Mouse (Mus musculus): ENCODE data around the gene Hdhd5. TPM values are rescaled to one million over a fixed set of nuclear protein-coding genes. Genes with fewer than 3 reads are reported as not detected.
A peak's percentile ranks its signal among the peaks of the same experiment; 100 is the strongest.

Gene Hdhd5
- total RNA-seq, 2 experiments from 2014 or later: 34.8 to 35.1 TPM

GRCm38 (mm10) chr6:120488647-120489046 lies 42.5 kb downstream of the Hdhd5 start:
- DNase-seq (ENCODE audit: low spot score in 2 of 2): no peak

DNA sequence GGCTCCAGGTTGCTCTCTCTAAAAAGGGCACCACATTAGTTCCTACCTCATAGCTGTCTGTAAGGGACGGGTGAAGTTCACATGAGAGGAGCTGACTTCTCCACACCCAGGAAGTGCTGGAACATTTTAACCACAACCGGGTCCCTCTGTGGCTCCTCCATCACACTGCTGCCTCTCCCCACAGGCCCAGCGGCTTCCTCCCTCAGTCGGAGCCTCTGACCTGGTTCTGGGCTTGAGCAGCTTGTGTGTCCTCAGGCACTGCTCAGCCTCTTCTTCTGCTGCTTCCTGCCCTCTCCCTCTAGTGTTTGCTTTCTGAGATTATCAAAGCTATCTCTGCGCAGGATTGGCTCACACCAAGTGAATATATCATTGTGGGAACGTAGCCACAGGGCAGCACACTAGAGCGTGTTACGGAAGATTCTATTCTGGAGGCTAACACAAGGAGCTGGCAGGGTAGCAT lies 45.0 kb downstream of the Hdhd5 start:
- DNase-seq (ENCODE audit: low spot score in 2 of 2): no peak

- DNase-seq (ENCODE audit: low spot score in 2 of 2): no peak
Observed at GRCm38 (mm10) chr6:120485038-120485437, 46.1 kb downstream of the Hdhd5 start.

GRCm38 (mm10) chr6:120483211-120483626 lies 47.9 kb downstream of the Hdhd5 start:
- DNase-seq (ENCODE audit: low spot score in 2 of 2): no peak

DNA sequence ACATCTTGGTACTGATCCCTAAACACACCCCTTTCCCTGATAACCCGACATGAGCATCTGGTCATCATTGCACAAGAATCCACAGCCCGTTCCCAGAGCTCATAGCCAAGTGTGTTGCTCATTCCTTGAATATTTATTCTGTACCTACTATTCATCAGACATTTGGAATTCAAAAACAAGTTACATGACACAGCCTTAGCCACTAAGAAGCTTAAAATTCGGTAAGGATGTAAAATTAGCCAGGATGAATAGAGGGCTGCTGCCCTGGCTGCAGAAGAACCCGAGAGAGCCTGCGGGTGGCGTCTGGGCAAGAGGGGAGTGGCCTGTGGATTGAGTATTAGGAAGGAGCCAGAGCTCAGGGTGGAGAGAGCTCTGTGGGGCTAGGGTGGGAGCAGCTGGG lies 48.4 kb downstream of the Hdhd5 start:
- DNase-seq (ENCODE audit: low spot score in 2 of 2): no peak

DNA sequence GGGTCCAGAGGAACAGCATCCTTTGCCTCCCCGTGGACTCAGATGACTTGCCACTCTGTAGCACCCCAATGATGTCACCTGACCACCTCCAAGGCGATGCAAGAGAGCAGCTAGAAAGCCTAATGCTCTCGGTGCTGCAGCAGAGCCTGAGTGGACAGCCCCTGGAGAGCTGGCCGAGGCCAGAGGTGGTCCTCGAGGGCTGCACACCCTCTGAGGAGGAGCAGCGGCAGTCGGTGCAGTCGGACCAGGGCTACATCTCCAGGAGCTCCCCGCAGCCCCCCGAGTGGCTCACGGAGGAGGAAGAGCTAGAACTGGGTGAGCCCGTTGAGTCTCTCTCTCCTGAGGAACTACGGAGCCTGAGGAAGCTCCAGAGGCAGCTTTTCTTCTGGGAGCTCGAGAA lies 49.1 kb downstream of the Hdhd5 start:
- DNase-seq (ENCODE audit: low spot score in 2 of 2): no peak

DNA sequence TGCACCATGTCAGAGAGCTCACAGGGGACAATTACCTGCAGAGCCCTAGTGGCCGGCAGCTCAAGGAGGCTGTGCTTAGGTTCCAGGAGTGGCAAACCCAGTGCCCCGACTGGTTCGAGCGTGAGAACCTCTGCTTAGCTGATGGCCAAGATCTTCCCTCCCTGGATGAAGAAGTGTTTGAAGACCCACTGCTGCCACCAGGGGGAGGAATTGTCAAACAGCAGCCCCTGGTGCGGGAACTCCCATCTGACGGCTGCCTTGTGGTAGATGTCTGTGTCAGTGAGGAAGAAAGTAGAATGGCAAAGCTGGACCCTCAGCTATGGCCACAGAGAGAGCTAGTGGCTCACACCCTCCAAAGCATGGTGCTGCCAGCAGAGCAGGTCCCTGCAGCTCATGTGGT lies 49.6 kb downstream of the Hdhd5 start:
- no peak for DNase-seq (ENCODE audit: low spot score in 2 of 2)

DNA sequence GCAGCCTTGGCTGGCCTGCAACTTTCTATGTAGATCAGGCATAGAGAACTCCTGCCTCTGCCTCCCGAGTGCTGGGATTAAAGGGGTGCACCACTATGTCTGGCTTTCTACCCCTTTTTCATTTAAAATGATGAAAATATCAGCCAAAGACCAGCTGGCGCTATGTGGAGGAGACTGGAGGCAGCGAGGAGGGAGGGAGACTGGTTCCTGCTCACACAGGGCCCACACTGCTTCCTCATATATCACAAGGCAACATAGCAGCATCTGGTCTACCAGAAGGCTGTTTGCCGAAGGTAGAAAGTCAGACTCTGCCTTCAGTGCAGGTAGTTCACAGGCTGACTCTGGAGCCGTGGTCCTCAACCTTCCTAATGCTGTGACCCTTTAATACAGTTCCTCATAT lies 50.8 kb downstream of the Hdhd5 start:
- no peak for DNase-seq (ENCODE audit: low spot score in 2 of 2)

- no peak for DNase-seq (ENCODE audit: low spot score in 2 of 2)
Observed at GRCm38 (mm10) chr6:120479302-120479701, 51.8 kb downstream of the Hdhd5 start.

- no peak for DNase-seq (ENCODE audit: low spot score in 2 of 2)
Observed at GRCm38 (mm10) chr6:120475288-120475687, 55.8 kb downstream of the Hdhd5 start.

- no peak for DNase-seq (ENCODE audit: low spot score in 2 of 2)
Observed at GRCm38 (mm10) chr6:120473427-120473826, 57.7 kb downstream of the Hdhd5 start.

DNA sequence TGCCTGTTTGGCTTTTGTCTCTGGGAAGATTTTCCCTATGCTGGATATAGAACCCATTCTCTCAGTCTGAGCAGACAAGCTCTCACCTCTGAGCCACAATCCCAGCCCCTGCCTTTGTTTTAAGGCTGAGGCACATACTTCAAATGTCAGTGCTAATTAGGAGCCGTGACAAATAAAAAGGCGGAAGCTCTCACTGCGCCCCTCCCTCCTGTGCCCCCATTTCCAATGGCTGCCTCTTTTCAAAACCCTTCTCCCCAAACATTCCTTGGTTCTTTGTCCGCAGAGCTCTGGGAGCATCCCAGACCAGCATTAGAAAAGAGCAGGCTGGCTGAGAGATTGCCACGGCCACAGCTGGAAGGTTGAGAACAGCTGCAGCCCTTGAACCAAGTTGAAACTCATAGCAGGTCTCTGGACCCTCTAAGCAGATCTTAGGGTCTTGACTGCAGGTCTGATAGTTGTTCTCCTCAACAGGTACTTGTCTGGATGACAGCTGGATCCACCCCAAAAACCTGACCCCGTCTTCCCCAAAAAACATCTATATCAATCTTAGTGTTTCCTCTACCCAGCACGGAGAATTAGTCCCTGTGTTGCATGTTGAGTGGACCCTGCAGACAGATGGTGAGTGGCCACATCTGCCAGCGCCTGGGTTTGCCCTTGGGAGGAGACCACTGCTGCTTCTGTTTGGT lies 58.5 kb downstream of the Hdhd5 start:
- no peak for DNase-seq (ENCODE audit: low spot score in 2 of 2)

- DNase-seq (ENCODE audit: low spot score in 2 of 2): no peak
Observed at GRCm38 (mm10) chr6:120471991-120472441, 59.1 kb downstream of the Hdhd5 start.

DNA sequence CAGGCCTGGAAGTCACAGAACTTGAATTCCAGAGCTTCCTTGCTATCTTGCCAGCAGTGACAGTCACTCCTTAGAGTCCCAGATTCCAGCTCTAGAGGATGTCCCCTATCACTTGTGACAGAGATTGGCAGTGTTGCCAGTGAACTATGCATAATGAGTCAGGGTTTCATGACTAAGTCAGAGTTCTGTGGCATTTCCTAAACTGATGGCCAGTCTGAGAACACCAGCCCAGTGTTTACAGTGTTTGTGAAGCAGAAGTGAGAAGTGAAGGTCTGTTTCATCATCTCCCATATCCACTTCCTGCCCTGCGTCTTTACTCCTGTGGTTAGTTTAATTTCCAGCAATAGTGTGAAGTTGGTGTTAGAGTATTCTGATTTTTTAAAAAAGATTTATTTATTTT lies 60.5 kb downstream of the Hdhd5 start:
- DNase-seq (ENCODE audit: low spot score in 2 of 2): no peak

DNA sequence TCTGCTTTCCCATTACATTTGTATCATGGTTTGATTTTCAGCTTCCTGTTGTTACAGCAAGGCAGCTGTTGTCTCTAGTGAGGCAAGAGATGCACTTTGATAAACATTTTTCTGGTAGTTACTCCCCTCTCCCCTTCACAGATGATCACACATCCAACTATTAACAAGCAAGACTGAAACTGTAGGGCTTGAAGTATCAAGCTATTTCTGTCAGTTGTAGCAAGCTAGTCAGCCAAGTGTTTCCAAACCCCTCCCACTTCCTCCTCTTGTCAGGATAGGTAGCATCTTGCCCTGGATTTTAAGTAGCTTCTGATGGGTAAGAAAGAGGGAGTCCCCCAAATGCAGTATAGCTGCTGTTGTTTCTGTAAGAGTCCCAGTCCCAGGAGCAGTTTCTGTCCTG lies 61.3 kb downstream of the Hdhd5 start:
- no peak for DNase-seq (ENCODE audit: low spot score in 2 of 2)

DNA sequence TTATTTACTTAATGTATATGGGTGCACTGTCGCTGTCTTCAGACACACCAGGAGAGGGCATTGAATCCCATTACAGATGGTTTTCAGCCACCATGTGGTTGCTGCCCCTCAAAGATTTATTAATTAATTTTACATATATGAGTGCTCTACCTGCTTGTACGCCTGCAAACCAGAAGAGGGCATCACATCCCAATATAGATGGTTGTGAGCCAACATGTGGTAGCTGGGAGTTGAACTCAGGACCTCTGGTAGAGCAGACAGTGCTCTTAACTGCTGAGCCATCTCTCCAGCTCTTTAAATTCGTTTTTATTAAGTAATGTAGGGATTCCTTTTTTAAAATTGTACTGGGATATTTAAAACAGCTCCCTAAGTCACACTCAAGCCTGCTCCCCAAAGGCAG lies 61.9 kb downstream of the Hdhd5 start:
- no peak for DNase-seq (ENCODE audit: low spot score in 2 of 2)

DNA sequence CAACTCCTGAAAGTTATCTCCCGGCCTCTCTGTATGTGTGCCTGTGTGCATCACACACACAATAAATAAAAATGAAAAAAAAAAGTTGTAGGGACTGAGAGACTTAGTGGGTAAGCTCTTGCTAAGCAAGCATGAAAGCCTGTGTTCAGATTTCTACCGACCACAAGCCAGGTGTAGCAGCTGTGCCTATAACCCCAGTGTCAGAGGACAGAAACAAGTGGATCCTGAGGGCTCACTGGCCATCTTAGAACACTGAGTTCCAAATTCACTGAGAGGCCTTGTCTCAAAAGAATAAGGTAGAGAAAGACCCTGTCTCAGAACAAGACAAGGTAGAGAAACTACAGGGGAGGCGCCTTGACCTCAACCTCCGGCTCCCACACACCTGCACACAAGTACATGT lies 62.9 kb downstream of the Hdhd5 start:
- no peak for DNase-seq (ENCODE audit: low spot score in 2 of 2)

DNA sequence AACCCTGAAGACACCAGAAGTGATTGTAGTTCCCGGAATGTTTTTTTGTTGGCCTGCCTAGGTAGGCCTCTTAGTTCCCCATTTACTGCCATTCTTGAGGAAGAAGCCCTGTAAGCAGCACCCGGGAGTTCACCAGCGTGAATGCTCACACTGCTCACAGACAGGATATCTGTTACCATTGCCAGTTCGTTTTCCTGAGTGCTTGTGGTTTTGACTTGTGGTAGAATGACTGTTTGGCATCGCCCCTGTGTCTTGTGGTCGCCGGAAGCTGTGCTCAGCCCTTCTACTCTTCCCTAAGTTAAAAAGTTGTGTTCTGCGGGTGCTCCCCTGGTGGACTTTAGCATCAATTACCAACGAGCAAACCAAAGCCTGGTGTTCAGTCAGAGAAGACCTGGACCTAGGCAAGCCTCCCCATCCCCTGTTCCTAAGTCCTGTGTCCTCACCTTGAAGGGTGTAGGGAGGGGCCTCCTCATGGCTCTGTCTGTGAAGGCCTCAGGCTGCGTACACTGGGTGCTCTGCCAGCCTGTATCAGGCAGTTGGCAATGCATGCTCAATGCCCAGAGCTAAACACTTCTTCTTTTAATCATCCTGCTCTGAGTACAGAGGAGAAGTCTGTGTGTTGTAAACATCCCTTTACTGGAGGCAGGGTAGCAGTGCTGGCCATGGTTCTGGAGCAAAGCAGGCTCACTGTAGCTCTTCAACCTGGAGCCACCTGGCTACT lies 64.3 kb downstream of the Hdhd5 start:
- no peak for DNase-seq (ENCODE audit: low spot score in 2 of 2)

GRCm38 (mm10) chr6:120465393-120465792 lies 65.7 kb downstream of the Hdhd5 start:
- DNase-seq (ENCODE audit: low spot score in 2 of 2): no peak

GRCm38 (mm10) chr6:120464406-120464939 lies 66.6 kb downstream of the Hdhd5 start:
- no peak for DNase-seq (ENCODE audit: low spot score in 2 of 2)

GRCm38 (mm10) chr6:120463884-120464283 lies 67.2 kb downstream of the Hdhd5 start:
- no peak for DNase-seq (ENCODE audit: low spot score in 2 of 2)

DNA sequence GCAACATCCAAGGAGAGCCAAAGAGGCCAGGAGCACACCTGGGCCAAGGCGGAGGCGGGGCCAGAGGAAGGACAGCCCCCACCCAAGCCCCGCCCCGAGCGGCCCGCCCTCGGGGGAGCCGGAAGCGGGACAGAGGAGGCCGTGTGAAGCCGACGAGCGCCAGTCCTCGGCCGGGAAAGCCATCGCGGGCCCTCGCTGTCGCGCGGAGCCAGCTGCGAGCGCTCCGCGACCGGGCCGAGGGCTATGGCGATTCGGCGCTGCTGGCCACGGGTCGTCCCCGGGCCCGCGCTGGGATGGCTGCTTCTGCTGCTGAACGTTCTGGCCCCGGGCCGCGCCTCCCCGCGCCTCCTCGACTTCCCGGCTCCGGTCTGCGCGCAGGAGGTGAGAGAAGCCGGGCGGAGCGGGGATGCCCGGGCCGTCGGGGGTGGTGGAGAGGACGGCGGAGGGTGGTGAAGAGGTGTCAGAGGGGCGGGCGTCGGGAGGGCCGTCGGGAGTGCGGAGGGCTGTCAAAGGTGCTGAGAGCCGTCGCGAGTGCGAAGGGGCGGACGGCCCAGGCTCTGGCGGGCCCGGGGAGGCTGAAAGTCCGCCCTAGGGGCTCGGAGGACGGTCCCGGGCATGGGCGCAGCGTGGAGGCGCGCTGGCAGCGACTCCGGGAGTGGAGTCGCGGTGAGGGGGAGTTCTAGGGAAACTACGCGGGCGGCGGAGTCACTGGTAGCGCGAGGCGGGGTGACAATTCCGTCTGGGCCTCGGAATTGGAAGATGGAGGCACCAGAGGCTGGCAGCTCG lies 67.8 kb downstream of the Hdhd5 start, which contains the start of gene Il17ra:
Gene Il17ra (plus strand): TSS at position 162 of the 786 bp plus-strand sequence.
- peak; percentile 39 to 55 for DNase-seq (ENCODE audit: low spot score in 2 of 2)
